Mouse (Mus musculus): Measurements from ENCODE around the gene Catsperd. TPM values are rescaled to one million over a fixed set of nuclear protein-coding genes. Genes with fewer than 3 reads are reported as not detected.
A peak's percentile ranks its signal among the peaks of the same experiment; 100 is the strongest.

Catsperd gene
- polyA plus RNA-seq, 1 experiment from 2014 or later: 0.93 TPM

- WGBS: under 1% methylated on average over 60 of the region's 66 CpGs
- H3K9ac ChIP-seq: peak within 1 kb of the TSS; percentile 96
- H3K27me3 ChIP-seq (replicated peaks): peaks cover 1% of the 10 kb centered on the region; the same call in 1 of the 2 replicates
- H3K4me2 ChIP-seq (replicated peaks): peak within 1 kb of the TSS; percentile 75
- no peaks in the 10 kb centered on the region for H3K9me3 ChIP-seq
- peaks cover 18% of the 10 kb centered on the region for H3K36me3 ChIP-seq
- peak within 1 kb of the TSS; percentile 42; the same call in 1 of the 2 replicates for H3K27ac ChIP-seq
- ATAC-seq (ENCODE audit: low FRiP score, low read depth): peak; percentile 82
- peaks cover 33% of the 10 kb centered on the region for H3K4me1 ChIP-seq
- H3K4me3 ChIP-seq: peak within 1 kb of the TSS; percentile 94
Measured at GRCm38 (mm10) chr17:56672941-56673646, 45.2 kb downstream of the Catsperd start, which contains the start of gene Ranbp3. Gene Ranbp3, plus strand, starts transcription at chr17:56673294.

DNA sequence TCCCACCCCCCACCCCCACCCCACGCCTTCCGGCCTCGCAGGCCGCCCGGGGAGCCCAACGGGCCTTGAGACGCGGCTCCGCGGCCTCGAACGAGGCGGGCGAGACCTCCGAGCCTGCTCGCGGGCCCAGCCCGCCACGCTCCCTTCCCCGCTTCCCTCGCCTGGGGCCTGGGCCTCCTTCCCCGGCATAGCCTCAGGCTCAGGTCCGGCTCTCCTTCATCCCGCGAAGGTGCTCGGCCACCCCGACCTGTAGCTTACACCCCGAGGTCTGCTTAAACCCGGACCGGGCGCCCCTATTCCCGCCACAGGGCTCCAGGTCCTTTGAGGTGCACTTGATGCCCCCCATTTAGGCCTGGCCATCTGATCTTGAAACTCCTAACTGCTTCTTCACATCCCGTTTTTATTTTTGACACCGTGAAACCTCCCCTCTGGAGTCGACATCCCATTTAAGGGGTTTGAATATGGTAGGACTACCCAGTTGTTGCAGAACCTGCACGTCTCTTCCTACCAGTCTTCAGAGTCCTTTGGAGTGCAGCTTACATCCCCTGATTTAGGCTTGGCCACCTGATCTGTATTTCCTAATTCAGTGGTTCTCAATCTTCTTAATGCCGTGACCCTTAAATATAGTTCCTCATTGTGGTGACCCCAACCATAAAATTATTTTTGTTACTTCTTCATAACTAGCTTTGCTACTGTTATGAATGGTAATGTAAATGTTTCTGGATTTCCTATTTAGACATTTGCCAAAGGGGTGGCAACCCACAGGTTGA lies 45.9 kb downstream of the Catsperd start:
- 2% methylated on average over 37 of the region's 37 CpGs for WGBS
- peak overlapping the region; percentile 96 for H3K9ac ChIP-seq
- peak; percentile 51 for ATAC-seq (ENCODE audit: low FRiP score, low read depth)

DNA sequence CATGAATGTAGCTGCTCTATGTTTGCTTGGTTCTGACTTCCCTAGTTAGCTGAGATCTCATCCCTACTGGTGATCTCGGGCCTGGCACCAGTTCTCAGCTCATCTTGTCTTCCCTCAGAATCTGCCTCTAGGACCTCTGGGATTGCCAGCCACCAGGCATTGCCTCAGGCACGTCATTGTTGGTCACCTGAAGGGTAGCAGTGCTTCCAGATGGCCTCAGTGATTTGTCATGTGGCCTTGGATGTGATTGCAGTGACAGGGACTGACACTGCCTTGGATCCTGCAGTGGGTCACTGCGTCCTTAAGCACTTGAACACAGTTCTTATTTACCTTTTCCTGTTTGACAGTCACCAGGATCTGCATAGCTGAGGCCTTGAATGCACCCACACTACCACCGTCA lies 53.8 kb downstream of the Catsperd start:
- H3K27ac ChIP-seq: no peak overlapping the region
- peaks cover 76% of the 10 kb centered on the region for H3K36me3 ChIP-seq
- no peak overlapping the region for H3K4me2 ChIP-seq (replicated peaks)
- no peaks in the 10 kb centered on the region for H3K27me3 ChIP-seq (replicated peaks)
- WGBS: 88% methylated on average over 4 of the region's 4 CpGs
- no peak overlapping the region for H3K4me3 ChIP-seq
- no peaks in the 10 kb centered on the region for H3K9me3 ChIP-seq
- no peak for ATAC-seq (ENCODE audit: low FRiP score, low read depth)
- H3K4me1 ChIP-seq: peaks cover 9% of the 10 kb centered on the region
- 0 out of 2 replicates have a peak overlapping the region, but pooled peaks have one; percentile 3 for H3K9ac ChIP-seq

More for the DNA sequence above, 45.9 kb downstream of the Catsperd start:
- peak overlapping the region; percentile 94 for H3K4me3 ChIP-seq
- H3K9me3 ChIP-seq: no peaks in the 10 kb centered on the region
- no peaks in the 10 kb centered on the region for H3K27me3 ChIP-seq (replicated peaks)
- peak overlapping the region; percentile 75 for H3K4me2 ChIP-seq (replicated peaks)
- 0 out of 2 replicates have a peak overlapping the region, but pooled peaks have one; percentile 42 for H3K27ac ChIP-seq
- H3K36me3 ChIP-seq: peaks cover 19% of the 10 kb centered on the region
- peaks cover 28% of the 10 kb centered on the region for H3K4me1 ChIP-seq

DNA sequence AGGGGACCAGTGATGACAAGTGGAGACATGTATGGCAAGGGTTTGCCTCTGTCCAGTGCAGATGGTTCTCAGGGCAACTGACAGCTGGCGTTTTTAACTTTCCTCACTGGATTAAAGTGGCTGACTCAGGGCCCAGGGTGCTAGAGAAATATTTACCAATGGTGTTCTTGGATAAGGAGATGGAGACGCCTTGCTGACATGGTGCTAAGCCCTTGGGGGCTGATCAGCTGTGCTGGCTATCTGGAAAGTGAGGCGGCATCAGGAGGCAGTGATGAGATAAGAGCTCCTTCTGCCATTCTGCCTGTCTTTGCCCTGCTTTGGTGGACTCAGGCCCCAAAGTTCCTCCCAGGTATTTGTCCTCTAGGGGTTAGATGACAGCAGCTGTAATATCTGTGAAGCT lies 54.9 kb downstream of the Catsperd start:
- 87% methylated on average over 3 of the region's 3 CpGs for WGBS
- Histone ChIP-seq H3K9me3 (no peaks in the 10 kb centered on the region), H3K27ac (no peak overlapping the region), H3K4me1 (no peaks in the 10 kb centered on the region; the same call in 1 of the 2 replicates), H3K36me3 (peaks cover 76% of the 10 kb centered on the region), H3K4me3 (no peak overlapping the region), H3K27me3 (replicated peaks) (no peaks in the 10 kb centered on the region), H3K9ac (no peak overlapping the region), H3K4me2 (replicated peaks) (no peak overlapping the region)
- no peak for ATAC-seq (ENCODE audit: low FRiP score, low read depth)

GRCm38 (mm10) chr17:56683546-56684140 lies 55.7 kb downstream of the Catsperd start:
- Histone ChIP-seq H3K4me3 (no peak overlapping the region), H3K9ac (no peak overlapping the region), H3K9me3 (no peaks in the 10 kb centered on the region), H3K4me1 (no peaks in the 10 kb centered on the region; the same call in 1 of the 2 replicates), H3K27me3 (replicated peaks) (no peaks in the 10 kb centered on the region), H3K27ac (no peak overlapping the region), H3K4me2 (replicated peaks) (no peak overlapping the region), H3K36me3 (peaks cover 81% of the 10 kb centered on the region)
- ATAC-seq (ENCODE audit: low FRiP score, low read depth): no peak
- WGBS: 93% methylated on average over 5 of the region's 5 CpGs

DNA sequence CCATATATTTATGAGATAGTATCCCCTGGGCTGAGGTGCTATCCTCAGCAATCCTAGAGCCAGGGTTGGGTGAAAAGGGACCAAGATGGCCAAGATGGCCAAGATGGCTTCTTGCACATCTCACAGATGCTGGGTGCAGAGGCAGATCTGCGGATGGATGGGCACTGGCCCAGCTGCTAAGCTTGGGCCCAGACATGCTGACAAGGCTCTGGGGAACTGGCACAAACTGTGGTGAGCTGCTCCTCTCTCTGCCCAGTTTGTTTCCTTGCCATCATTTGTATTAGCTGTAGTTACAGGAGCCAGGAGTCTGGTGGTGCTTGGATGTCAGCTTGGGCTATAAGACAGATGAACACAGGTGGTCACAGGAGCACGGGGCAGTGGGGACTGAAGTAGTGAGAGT lies 56.7 kb downstream of the Catsperd start:
- no peak overlapping the region for H3K27ac ChIP-seq
- WGBS: 87% methylated on average over 2 of the region's 2 CpGs
- peaks cover 81% of the 10 kb centered on the region for H3K36me3 ChIP-seq
- no peak overlapping the region for H3K9ac ChIP-seq
- H3K4me3 ChIP-seq: no peak overlapping the region
- H3K4me2 ChIP-seq (replicated peaks): no peak overlapping the region
- H3K27me3 ChIP-seq (replicated peaks): no peaks in the 10 kb centered on the region
- no peaks in the 10 kb centered on the region for H3K9me3 ChIP-seq
- no peaks in the 10 kb centered on the region; the same call in 1 of the 2 replicates for H3K4me1 ChIP-seq
- ATAC-seq (ENCODE audit: low FRiP score, low read depth): no peak

DNA sequence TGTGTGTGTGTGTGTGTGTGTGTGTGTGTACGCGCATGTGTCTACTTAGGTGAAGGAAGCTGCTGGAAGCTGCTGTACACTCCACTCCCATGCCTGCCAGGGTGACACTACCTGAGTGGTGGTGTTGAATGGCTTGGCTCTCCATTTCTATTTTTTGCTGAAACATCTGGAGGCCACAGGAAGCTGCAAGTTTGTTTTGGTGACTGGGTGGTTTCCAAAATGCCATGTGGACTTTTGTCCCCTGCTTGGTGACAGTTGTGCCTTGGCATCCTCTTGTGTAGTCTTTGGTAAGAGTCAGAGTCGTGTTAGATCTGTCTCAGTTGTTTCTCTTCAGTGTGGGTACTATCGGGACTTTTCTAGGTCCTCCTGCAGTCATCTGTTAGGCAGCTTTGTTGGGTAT lies 58.9 kb downstream of the Catsperd start:
- Histone ChIP-seq H3K4me1 (peaks cover 1% of the 10 kb centered on the region; the same call in 1 of the 2 replicates), H3K9me3 (no peaks in the 10 kb centered on the region), H3K4me2 (replicated peaks) (no peak overlapping the region), H3K27me3 (replicated peaks) (no peaks in the 10 kb centered on the region), H3K9ac (no peak overlapping the region), H3K36me3 (peaks cover 84% of the 10 kb centered on the region), H3K27ac (no peak overlapping the region), H3K4me3 (no peak overlapping the region)
- ATAC-seq (ENCODE audit: low FRiP score, low read depth): no peak
- WGBS: 94% methylated on average over 4 of the region's 4 CpGs

DNA sequence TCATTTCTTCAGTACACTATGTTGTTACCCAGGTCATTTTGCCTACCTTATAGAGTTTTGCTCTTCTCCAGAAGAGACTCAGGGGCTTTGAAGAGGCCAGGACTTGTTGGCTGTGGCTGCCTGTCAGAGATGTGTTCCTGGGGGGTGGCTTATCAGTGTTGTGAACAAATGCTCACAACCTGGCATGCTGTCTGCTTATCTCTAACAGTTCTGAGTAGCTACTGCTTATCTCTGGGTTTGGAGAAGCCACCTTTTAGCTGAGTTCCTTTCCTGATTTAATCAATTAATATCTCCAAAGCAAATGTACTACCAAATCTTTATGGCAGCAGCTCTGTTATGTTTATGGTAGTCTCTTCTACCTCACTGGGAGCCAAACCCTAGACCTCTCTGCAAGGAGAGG lies 60.1 kb downstream of the Catsperd start:
- Histone ChIP-seq H3K27ac (no peak overlapping the region), H3K4me2 (replicated peaks) (no peak overlapping the region), H3K4me1 (peaks cover 8% of the 10 kb centered on the region), H3K9ac (no peak overlapping the region), H3K36me3 (peaks cover 82% of the 10 kb centered on the region), H3K4me3 (no peak overlapping the region), H3K9me3 (no peaks in the 10 kb centered on the region), H3K27me3 (replicated peaks) (no peaks in the 10 kb centered on the region)
- ATAC-seq (ENCODE audit: low FRiP score, low read depth): no peak

- Histone ChIP-seq H3K36me3 (peaks cover 85% of the 10 kb centered on the region), H3K27ac (no peak overlapping the region), H3K9me3 (no peaks in the 10 kb centered on the region), H3K4me2 (replicated peaks) (no peak overlapping the region), H3K4me3 (no peak overlapping the region), H3K27me3 (replicated peaks) (no peaks in the 10 kb centered on the region), H3K4me1 (peaks cover 14% of the 10 kb centered on the region), H3K9ac (no peak overlapping the region)
- ATAC-seq (ENCODE audit: low FRiP score, low read depth): no peak
- 96% methylated on average over 2 of the region's 2 CpGs for WGBS
Measured at GRCm38 (mm10) chr17:56688689-56689088, 60.7 kb downstream of the Catsperd start.

GRCm38 (mm10) chr17:56693395-56693794 lies 65.5 kb downstream of the Catsperd start:
- 61% methylated on average over 1 of the region's 1 CpGs for WGBS
- no peak for ATAC-seq (ENCODE audit: low FRiP score, low read depth)
- 0 out of 2 replicates have a peak overlapping the region, but pooled peaks have one; percentile 7 for H3K4me2 ChIP-seq (replicated peaks)
- H3K9me3 ChIP-seq: no peaks in the 10 kb centered on the region
- no peaks in the 10 kb centered on the region for H3K27me3 ChIP-seq (replicated peaks)
- H3K27ac ChIP-seq: no peak overlapping the region
- H3K4me3 ChIP-seq: no peak overlapping the region
- H3K9ac ChIP-seq: peak overlapping the region; percentile 26; the same call in 1 of the 2 replicates
- peaks cover 20% of the 10 kb centered on the region for H3K4me1 ChIP-seq
- peaks cover 82% of the 10 kb centered on the region for H3K36me3 ChIP-seq

DNA sequence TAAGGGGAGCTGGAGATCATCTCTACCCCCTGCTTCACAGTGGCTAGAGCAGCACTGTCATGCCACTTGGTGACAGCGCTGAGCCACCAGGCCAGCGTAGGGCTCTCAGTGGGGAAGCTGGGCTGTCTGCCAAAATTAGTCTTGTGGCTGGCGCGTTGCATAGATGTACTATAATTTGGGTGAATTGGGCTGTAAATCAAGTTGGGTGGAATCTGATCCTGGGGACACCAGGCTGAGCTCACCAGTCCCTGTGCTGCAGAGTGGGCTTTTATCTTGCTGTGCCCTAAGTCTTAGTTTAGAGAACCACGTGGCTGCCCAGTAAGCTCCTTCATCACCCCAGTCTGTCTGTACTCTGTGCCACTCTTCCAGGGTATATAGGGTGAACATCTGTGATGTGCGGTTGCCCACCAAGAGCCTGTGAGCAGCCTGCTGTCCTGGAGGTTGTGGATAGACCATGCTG lies 65.9 kb downstream of the Catsperd start:
- H3K9ac ChIP-seq: 0 out of 2 replicates have a peak overlapping the region, but pooled peaks have one; percentile 26
- WGBS: 37% methylated on average over 6 of the region's 6 CpGs
- peak; percentile 59 for ATAC-seq (ENCODE audit: low FRiP score, low read depth)

GRCm38 (mm10) chr17:56700451-56700850 lies 72.5 kb downstream of the Catsperd start:
- no peak overlapping the region for H3K4me3 ChIP-seq
- no peaks in the 10 kb centered on the region for H3K4me1 ChIP-seq
- WGBS: 88% methylated on average over 2 of the region's 2 CpGs
- no peaks in the 10 kb centered on the region for H3K9me3 ChIP-seq
- H3K27me3 ChIP-seq (replicated peaks): no peaks in the 10 kb centered on the region
- 0 out of 2 replicates have a peak, but pooled peaks have one; percentile 17 for ATAC-seq (ENCODE audit: low FRiP score, low read depth)
- H3K36me3 ChIP-seq: peaks cover 97% of the 10 kb centered on the region
- no peak overlapping the region for H3K27ac ChIP-seq
- no peak overlapping the region for H3K4me2 ChIP-seq (replicated peaks)
- H3K9ac ChIP-seq: no peak overlapping the region

More for the DNA sequence above, 65.9 kb downstream of the Catsperd start:
- Histone ChIP-seq H3K27me3 (replicated peaks) (no peaks in the 10 kb centered on the region), H3K36me3 (peaks cover 82% of the 10 kb centered on the region), H3K9me3 (no peaks in the 10 kb centered on the region), H3K27ac (no peak overlapping the region), H3K4me3 (no peak overlapping the region), H3K4me1 (peaks cover 20% of the 10 kb centered on the region), H3K4me2 (replicated peaks) (0 out of 2 replicates have a peak overlapping the region, but pooled peaks have one; percentile 7)

Data from neural tube, embryonic 12.5 days (tissue).